Mouse (Mus musculus) heart, postnatal 0 days (tissue): Measurements from ENCODE around the gene Nsmce1. TPM values are rescaled to one million over a fixed set of nuclear protein-coding genes. Genes with fewer than 3 reads are reported as not detected.
A peak's percentile ranks its signal among the peaks of the same experiment; 100 is the strongest.

Source experiments
- ATAC-seq: fragments of 200-750 bp; cut with Nextera tagmentation; 2 replicates; pipeline ENCODE4 v1.8.0; 2017; ENCODE audit warnings: low read depth, moderate number of reproducible peaks, moderate library complexity; ENCODE audit not compliant: insufficient read depth
- DNase-seq: peaks from one replicate; pipeline ENCODE4 v3.0.0-alpha.2; 2016; ENCODE audit warnings: low spot score
- H3K27ac ChIP-seq: fragments of 300-500 bp; sonication (generic); 2 replicates; pipeline ENCODE4 v1.5.1; 2014; ENCODE audit warnings: low read depth, mild to moderate bottlenecking
- H3K27me3 ChIP-seq: fragments of 300-500 bp; sonication (generic); 2 replicates; pipeline ENCODE4 v1.6.1; 2014; ENCODE audit warnings: low read length, mixed read lengths; ENCODE audit not compliant: control insufficient read depth, insufficient read depth
- H3K36me3 ChIP-seq: fragments of 300-500 bp; sonication (generic); replicated peaks from 2 replicates; pipeline ENCODE4 v1.6.1; 2014; ENCODE audit warnings: low read length, mixed read lengths; ENCODE audit not compliant: control insufficient read depth, insufficient read depth
- H3K4me1 ChIP-seq: fragments of 300-500 bp; sonication (generic); 2 replicates; pipeline ENCODE4 v1.6.1; 2014; ENCODE audit warnings: antibody characterized with exemption; ENCODE audit not compliant: control insufficient read depth, insufficient read depth
- H3K4me2 ChIP-seq: fragments of 300-500 bp; sonication (generic); 2 replicates; pipeline ENCODE4 v1.6.1; 2014; ENCODE audit warnings: low read depth, mild to moderate bottlenecking, low read length, moderate library complexity
- H3K4me3 ChIP-seq: fragments of 300-500 bp; sonication (generic); 2 replicates; pipeline ENCODE4 v1.5.1; 2014; ENCODE audit warnings: low read depth, low read length
- H3K9ac ChIP-seq: fragments of 300-500 bp; sonication (generic); replicated peaks from 2 replicates; pipeline ENCODE4 v1.6.1; 2014; ENCODE audit warnings: low read depth, low read length, mixed read lengths
- H3K9me3 ChIP-seq: fragments of 300-500 bp; sonication (generic); replicated peaks from 2 replicates; pipeline ENCODE4 v1.6.1; 2016; ENCODE audit warnings: low read length; ENCODE audit not compliant: control insufficient read depth
- CTCF ChIP-seq: IDR thresholded peaks from 2 replicates; pipeline ENCODE4 v1.5.1; 2016; ENCODE audit warnings: antibody characterized with exemption, control low read depth, low read depth
- EP300 ChIP-seq: IDR thresholded peaks from 2 replicates; pipeline ENCODE4 v1.6.1; 2016; ENCODE audit warnings: antibody characterized with exemption, low read depth
- WGBS: fragments of 180-500 bp; shearing (Covaris S2); extraction: QIAGEN DNeasy Blood & Tissue Kit; methylation state at CpG from one replicate; pipeline ENCODE4 v1.1.7; 2014; 5-methylcytosine and 5-hydroxymethylcytosine counted together
- polyA plus RNA-seq: library from polyadenylated mRNA; unstranded; fragments of >200 nt; fragmentation: Nextera tagmentation; extraction: Ambion mirVana; gene quantifications from 2 replicates; pipeline ENCODE4 v1.2.1, GENCODE M21; 2015
- total RNA-seq: library from RNA; depleted of rRNA; stranded (reverse); fragments of >200 nt; gene quantifications from 2 replicates; pipeline ENCODE4 v1.2.3, GENCODE M21; 2014; ENCODE audit warnings: low replicate concordance; rRNA removed

Gene Nsmce1
- total RNA-seq (37.0 and 50.3 TPM in 2 replicates), polyA plus RNA-seq (96.0 and 96.4 TPM in 2 replicates)

DNA sequence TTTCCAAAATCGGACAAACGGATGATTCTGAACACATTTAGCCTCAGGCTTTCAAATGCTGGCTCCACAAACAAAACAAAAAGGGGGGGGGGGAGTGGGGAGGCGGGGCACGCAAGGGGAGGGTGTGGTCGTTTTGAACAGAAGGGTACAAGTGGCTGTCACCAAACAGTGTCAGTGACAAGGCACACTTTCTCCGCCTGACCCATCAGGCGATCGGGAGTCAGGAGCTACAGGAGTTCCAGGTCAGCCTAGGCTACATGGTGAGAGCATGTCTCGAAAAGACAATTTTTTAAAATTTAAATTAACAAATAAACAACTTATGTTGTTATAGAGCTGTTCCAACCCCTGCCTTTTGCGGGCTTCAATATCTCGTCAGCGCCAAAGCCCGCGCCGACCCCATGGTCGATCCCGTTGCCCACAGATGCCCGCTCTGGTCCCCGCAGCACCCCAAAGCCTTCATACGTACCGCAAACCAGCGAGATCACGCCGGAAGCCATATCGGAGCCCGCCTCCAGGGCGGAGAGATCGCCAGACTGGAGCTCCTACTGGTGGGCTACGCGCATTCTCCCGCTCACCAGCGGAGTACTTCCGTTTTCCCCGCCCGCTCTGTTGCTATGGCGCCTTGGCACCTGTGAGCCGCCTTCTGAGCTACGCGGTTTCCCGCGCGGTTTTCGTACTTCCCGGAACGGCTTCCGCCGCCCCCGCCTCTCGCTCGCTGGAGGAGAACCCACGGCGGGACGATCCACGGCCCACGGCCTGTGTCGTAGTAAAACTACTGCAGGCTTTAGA lies at the start of gene Nsmce1:
Gene Nsmce1, minus strand, starts transcription at position 650 of the 789 bp plus-strand sequence.
- Histone ChIP-seq H3K36me3 (peaks cover 2% of the 10 kb centered on the region), H3K9me3 (no peaks in the 10 kb centered on the region), H3K4me1 (peaks cover 19% of the 10 kb centered on the region), H3K9ac (peak within 1 kb of the TSS; percentile 61), H3K4me3 (peak within 1 kb of the TSS; percentile 67), H3K4me2 (peak within 1 kb of the TSS; percentile 80), H3K27me3 (no peaks in the 10 kb centered on the region), H3K27ac (peak within 1 kb of the TSS; percentile 84)
- ATAC-seq (peak; percentile 99), DNase-seq (peak; percentile 96)
- TF ChIP-seq CTCF (peak; percentile 37), EP300 (peak; percentile 51; the same call in 1 of the 2 replicates)
- under 1% methylated on average over 56 of the region's 56 CpGs for WGBS

DNA sequence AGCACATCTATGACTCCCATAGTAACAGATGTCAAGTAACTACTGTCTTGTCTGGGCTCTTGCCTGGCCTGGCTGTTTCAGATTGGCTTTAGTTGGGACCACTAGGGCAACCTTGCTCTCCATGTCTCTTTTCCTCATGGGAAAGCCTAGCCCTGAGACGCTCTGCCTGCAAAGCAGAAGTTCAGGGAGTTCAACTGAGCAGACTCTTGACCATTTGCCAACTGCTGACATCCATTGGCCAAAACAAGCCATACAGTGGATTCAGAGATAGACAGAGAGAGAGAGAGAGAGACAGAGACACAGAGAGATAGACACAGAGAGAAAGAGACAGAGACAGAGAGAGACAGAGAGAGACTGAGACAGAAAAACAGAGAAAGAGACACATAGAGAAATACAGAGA lies 49.6 kb upstream of the Nsmce1 start:
- ATAC-seq = no peak
- TF ChIP-seq CTCF (no peak), EP300 (no peak)
- Histone ChIP-seq H3K4me1 (no peaks in the 10 kb centered on the region), H3K27ac (no peak overlapping the region), H3K27me3 (no peaks in the 10 kb centered on the region), H3K9me3 (no peaks in the 10 kb centered on the region), H3K4me3 (no peak overlapping the region), H3K9ac (no peak overlapping the region), H3K4me2 (no peak overlapping the region), H3K36me3 (no peaks in the 10 kb centered on the region)
- no peak for DNase-seq
- 50% methylated on average over 1 of the region's 1 CpGs for WGBS

DNA sequence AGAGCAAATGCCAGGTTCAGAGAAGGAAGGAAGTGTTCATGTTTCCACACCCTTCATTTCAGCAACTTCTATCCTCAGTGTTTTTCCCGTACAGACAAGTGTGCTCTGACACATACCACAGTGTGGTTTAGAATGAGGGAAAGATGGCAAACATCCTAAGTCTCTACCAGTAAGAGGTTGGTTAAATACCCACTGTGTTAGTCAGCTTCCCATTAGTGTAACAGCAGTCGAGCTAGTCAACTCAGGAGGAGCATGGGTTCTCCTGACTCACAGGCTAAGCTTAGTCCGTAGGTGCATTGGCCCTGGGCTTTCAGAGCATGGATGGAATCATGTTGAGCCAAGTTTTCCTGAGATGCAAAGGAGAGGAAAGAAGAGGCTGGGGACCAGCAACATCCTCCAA lies 48.0 kb upstream of the Nsmce1 start:
- Histone ChIP-seq H3K4me3 (no peak overlapping the region), H3K36me3 (no peaks in the 10 kb centered on the region), H3K4me1 (no peaks in the 10 kb centered on the region), H3K9ac (no peak overlapping the region), H3K27ac (no peak overlapping the region), H3K27me3 (no peaks in the 10 kb centered on the region), H3K4me2 (no peak overlapping the region), H3K9me3 (peaks cover 7% of the 10 kb centered on the region)
- DNase-seq (no peak), ATAC-seq (no peak)
- WGBS = 69% methylated on average over 3 of the region's 3 CpGs
- TF ChIP-seq CTCF (no peak), EP300 (no peak)

DNA sequence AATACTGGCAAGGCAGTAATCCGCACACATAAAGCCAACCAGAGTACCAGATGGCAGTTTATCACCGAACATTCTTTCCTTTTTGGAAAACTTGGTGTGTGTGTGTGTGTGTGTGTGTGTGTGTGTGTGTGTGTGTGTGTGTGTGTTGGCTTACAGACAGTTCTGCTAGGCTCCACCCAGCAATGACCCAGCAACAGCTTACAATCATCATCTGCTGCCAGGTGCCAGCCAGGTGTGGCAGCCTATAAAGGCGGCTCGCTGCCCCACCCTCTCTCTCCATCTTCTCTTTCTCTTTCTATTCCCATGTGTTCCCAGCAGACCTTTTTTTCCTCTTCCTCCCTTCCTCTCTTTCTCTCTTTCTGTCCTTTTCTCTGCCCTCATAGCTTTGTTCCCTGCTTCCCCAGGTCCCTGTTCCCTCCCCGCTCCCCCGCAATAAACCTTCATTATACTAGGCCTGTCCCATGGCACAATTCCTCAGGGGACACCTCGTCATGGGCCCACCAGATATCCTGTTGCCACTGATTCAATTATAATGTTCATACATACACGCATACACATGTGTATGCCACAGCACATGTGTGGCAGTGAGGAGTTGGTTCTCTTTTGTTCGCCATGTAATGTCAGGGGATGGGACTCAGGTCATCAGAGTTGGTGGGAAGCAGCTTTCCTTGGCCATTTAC lies 36.6 kb upstream of the Nsmce1 start:
- 82% methylated on average over 9 of the region's 9 CpGs for WGBS

DNA sequence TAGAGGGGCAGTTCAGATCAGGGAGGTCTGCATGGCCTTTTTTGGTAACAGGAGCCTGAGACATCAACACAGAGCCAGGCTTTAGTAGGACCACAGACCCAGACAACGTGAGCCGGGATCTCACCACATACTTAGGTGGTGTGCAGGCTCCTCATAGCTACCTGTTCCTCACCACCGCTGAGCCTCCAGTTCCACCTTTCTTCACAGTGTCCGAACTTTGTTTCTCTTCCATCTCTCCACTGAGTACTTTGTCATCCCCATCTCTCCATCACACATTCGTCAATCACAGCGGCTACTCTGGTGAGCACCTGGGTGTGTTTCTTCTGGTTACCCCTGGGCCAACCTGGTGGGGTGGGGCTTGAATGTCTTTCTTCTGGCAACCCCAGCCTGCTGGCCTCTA lies 35.8 kb upstream of the Nsmce1 start:
- Histone ChIP-seq H3K27me3 (no peaks in the 10 kb centered on the region), H3K27ac (no peak overlapping the region), H3K36me3 (no peaks in the 10 kb centered on the region), H3K4me3 (no peak overlapping the region), H3K9ac (no peak overlapping the region), H3K4me1 (no peaks in the 10 kb centered on the region), H3K4me2 (no peak overlapping the region), H3K9me3 (no peaks in the 10 kb centered on the region)
- DNase-seq = no peak
- WGBS = 84% methylated on average over 6 of the region's 6 CpGs
- TF ChIP-seq EP300 = no peak
- no peak for TF ChIP-seq CTCF
- ATAC-seq = no peak

More for the DNA sequence above, 36.6 kb upstream of the Nsmce1 start:
- Histone ChIP-seq H3K4me3 (no peak overlapping the region), H3K4me1 (no peaks in the 10 kb centered on the region), H3K36me3 (no peaks in the 10 kb centered on the region), H3K4me2 (no peak overlapping the region), H3K9me3 (no peaks in the 10 kb centered on the region), H3K27me3 (no peaks in the 10 kb centered on the region), H3K27ac (no peak overlapping the region), H3K9ac (no peak overlapping the region)
- no peak for ATAC-seq
- no peak for DNase-seq
- TF ChIP-seq EP300 = no peak
- TF ChIP-seq CTCF = no peak
